Mouse (Mus musculus) lung, postnatal 0 days (tissue): ENCODE results near the gene Tram1l1.

ENCODE experiments used
- CTCF ChIP-seq: IDR thresholded peaks from 2 replicates; pipeline ENCODE4 v1.5.1; 2016; ENCODE audit warnings: antibody characterized with exemption, mild to moderate bottlenecking
- EP300 ChIP-seq: IDR thresholded peaks from 2 replicates; pipeline ENCODE4 v1.6.1; 2016; ENCODE audit warnings: antibody characterized with exemption, mild to moderate bottlenecking, control low read depth

- no peak for TF ChIP-seq CTCF
- TF ChIP-seq EP300 = no peak
These were observed 36.9 kb downstream of the Tram1l1 start for GRCm38 (mm10) chr3:124357533-124357932.
